Mouse (Mus musculus): ENCODE measurements around the gene Dis3l2. TPM values are rescaled to one million over a fixed set of nuclear protein-coding genes. Genes with fewer than 3 reads are reported as not detected.

The Dis3l2 gene
- total and polyA plus RNA-seq, 3 experiments, result 12.4 to 17.4 (median 16.5) TPM

DNA sequence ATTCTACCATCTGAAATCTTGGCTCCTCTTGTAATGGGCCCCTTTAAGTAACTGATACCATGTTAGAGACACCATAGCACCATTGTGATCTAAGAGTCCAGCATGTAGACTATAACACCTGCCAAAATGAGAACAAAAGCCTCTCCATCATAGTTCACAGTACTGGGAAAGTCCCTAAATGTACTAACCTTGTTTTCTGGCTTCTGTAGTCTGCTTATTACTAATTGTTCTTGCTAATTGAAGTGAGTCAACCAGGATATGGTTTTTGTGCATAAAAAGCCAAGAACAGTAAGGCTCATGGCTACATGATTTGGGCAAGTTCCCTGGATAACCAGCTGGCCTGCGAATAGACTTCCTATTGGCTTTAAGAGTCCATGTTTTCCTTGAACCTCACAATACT, 183.5 kb downstream of the Dis3l2 start:
- TF ChIP-seq SMC3 (IDR thresholded peaks at IDR 0.05; ENCODE audit: low read depth, low read length), result no peak
- no peak for TF ChIP-seq JUN (IDR thresholded peaks at IDR 0.05; ENCODE audit: insufficient read depth, low read depth, low read length)
- Histone ChIP-seq H3K4me1 (ENCODE audit: control insufficient read depth in 1 of 2, insufficient read depth in 2 of 2) (peaks cover 3 to 16% of the 10 kb centered on the region in 2 experiments), H3K79me2 (replicated peaks; ENCODE audit: control insufficient read depth, extremely low read depth, insufficient read depth, poor library complexity, severe bottlenecking) (no peaks in the 10 kb centered on the region), H3K9me3 (replicated peaks; ENCODE audit: low read length) (no peaks in the 10 kb centered on the region), H3K4me2 (ENCODE audit: insufficient read depth, low read depth, poor library complexity, severe bottlenecking) (no peak overlapping the region), H3K27me3 (replicated peaks) (no peaks in the 10 kb centered on the region), H3K36me3 (replicated peaks in 1 of 2; ENCODE audit: control insufficient read depth in 1 of 2, insufficient read depth in 1 of 2, low read length in 1 of 2) (no peaks in the 10 kb centered on the region), H3K9ac (ENCODE audit: insufficient read depth, low read depth) (no peak overlapping the region), H3K4me3 (replicated peaks in 1 of 3; ENCODE audit: low read depth in 2 of 3, low read length in 2 of 3, poor library complexity in 1 of 3) (no peak overlapping the region), H3K27ac (ENCODE audit: insufficient read depth, low read depth) (no peak overlapping the region)
- dilution Hi-C loops (cut with MboI; ENCODE audit: extremely low pct_ligation_motif_present, extremely low pct_unique_long_range_greater_than_20kb, low sequenced_read_pairs), result no loop called here
- in situ Hi-C loops (cut with MboI; ENCODE audit: low pct_ligation_motif_present, low pct_unique_long_range_greater_than_20kb, low sequenced_read_pairs), result no loop called here
- DNase-seq (ENCODE audit: extremely low read depth), result peak; percentile 15

- Histone ChIP-seq H3K79me2 (replicated peaks; ENCODE audit: control insufficient read depth, extremely low read depth, insufficient read depth, poor library complexity, severe bottlenecking) (no peaks in the 10 kb centered on the region), H3K4me1 (ENCODE audit: control insufficient read depth in 1 of 2, insufficient read depth in 2 of 2) (peaks cover 0 to 9% of the 10 kb centered on the region in 2 experiments; a peak in 3 of 4 replicates), H3K4me2 (ENCODE audit: insufficient read depth, low read depth, poor library complexity, severe bottlenecking) (no peak overlapping the region), H3K9ac (ENCODE audit: insufficient read depth, low read depth) (no peak overlapping the region), H3K36me3 (replicated peaks in 1 of 2; ENCODE audit: control insufficient read depth in 1 of 2, insufficient read depth in 1 of 2, low read length in 1 of 2) (peaks cover 0 to 3% of the 10 kb centered on the region in 2 experiments), H3K4me3 (replicated peaks in 1 of 3; ENCODE audit: low read depth in 2 of 3, low read length in 2 of 3, poor library complexity in 1 of 3) (no peak overlapping the region), H3K9me3 (replicated peaks; ENCODE audit: low read length) (no peaks in the 10 kb centered on the region), H3K27ac (ENCODE audit: insufficient read depth, low read depth) (no peak overlapping the region), H3K27me3 (replicated peaks) (no peaks in the 10 kb centered on the region)
- TF ChIP-seq ETS1 (conservative IDR thresholded peaks at IDR 0.05; ENCODE audit: low read depth, low read length) (no peak), POLR2AphosphoS2 (IDR thresholded peaks at IDR 0.05; ENCODE audit: low read depth, low read length) (no peak), IRF4 (IDR thresholded peaks at IDR 0.05; ENCODE audit: low read depth, low read length) (no peak)
- no peak for DNase-seq (ENCODE audit: extremely low read depth)
- in situ Hi-C loops (cut with MboI; ENCODE audit: low pct_ligation_motif_present, low pct_unique_long_range_greater_than_20kb, low sequenced_read_pairs) (no loop called here), dilution Hi-C loops (cut with MboI; ENCODE audit: extremely low pct_ligation_motif_present, extremely low pct_unique_long_range_greater_than_20kb, low sequenced_read_pairs) (no loop called here)
Measured at GRCm38 (mm10) chr1:86912481-86912880, 208.9 kb downstream of the Dis3l2 start.

- peak; percentile 19 for DNase-seq (ENCODE audit: extremely low read depth)
- in situ Hi-C loops (cut with MboI; ENCODE audit: low pct_ligation_motif_present, low pct_unique_long_range_greater_than_20kb, low sequenced_read_pairs) (no loop called here), dilution Hi-C loops (cut with MboI; ENCODE audit: extremely low pct_ligation_motif_present, extremely low pct_unique_long_range_greater_than_20kb, low sequenced_read_pairs) (no loop called here)
- Histone ChIP-seq H3K27ac (ENCODE audit: insufficient read depth, low read depth) (no peak overlapping the region), H3K36me3 (replicated peaks in 1 of 2; ENCODE audit: control insufficient read depth in 1 of 2, insufficient read depth in 1 of 2, low read length in 1 of 2) (peaks cover 0 to 3% of the 10 kb centered on the region in 2 experiments), H3K4me2 (ENCODE audit: insufficient read depth, low read depth, poor library complexity, severe bottlenecking) (no peak overlapping the region), H3K4me1 (ENCODE audit: control insufficient read depth in 1 of 2, insufficient read depth in 2 of 2) (peaks cover 0 to 9% of the 10 kb centered on the region in 2 experiments; a peak in 3 of 4 replicates), H3K9ac (ENCODE audit: insufficient read depth, low read depth) (no peak overlapping the region), H3K9me3 (replicated peaks; ENCODE audit: low read length) (no peaks in the 10 kb centered on the region), H3K4me3 (replicated peaks in 1 of 3; ENCODE audit: low read depth in 2 of 3, low read length in 2 of 3, poor library complexity in 1 of 3) (no peak overlapping the region), H3K27me3 (replicated peaks) (no peaks in the 10 kb centered on the region), H3K79me2 (replicated peaks; ENCODE audit: control insufficient read depth, extremely low read depth, insufficient read depth, poor library complexity, severe bottlenecking) (no peaks in the 10 kb centered on the region)
- TF ChIP-seq TCF12 (IDR thresholded peaks at IDR 0.05; ENCODE audit: low read depth, low read length) (no peak), RAD21 (IDR thresholded peaks at IDR 0.05; ENCODE audit: low read depth, low read length) (no peak), POLR2AphosphoS2 (IDR thresholded peaks at IDR 0.05; ENCODE audit: low read depth, low read length) (no peak), USF1 (IDR thresholded peaks at IDR 0.05; ENCODE audit: low read depth, low read length) (no peak), POLR2A (IDR thresholded peaks at IDR 0.05; ENCODE audit: low read depth, low read length) (no peak), TBP (conservative IDR thresholded peaks at IDR 0.05; ENCODE audit: low read depth, low read length) (no peak), KAT2A (IDR thresholded peaks at IDR 0.05; ENCODE audit: insufficient replicate concordance, low read length) (no peak), MXI1 (IDR thresholded peaks at IDR 0.05; ENCODE audit: low read depth, low read length) (no peak), ZNF384 (IDR thresholded peaks at IDR 0.05; ENCODE audit: low read depth, low read length) (no peak)
Measured at GRCm38 (mm10) chr1:86913896-86914295, 210.3 kb downstream of the Dis3l2 start.

Data from CH12.LX (cell line).